Mouse (Mus musculus): Measurements from ENCODE around the gene Tomm40l.

Tomm40l gene

GRCm38 (mm10) chr1:171224857-171225256 lies 2.5 kb upstream of the Tomm40l start, which contains the start of gene Apoa2:
Gene Apoa2 (plus strand): TSS chr1:171225054.
- no peak for DNase-seq (ENCODE audit: low spot score)

DNA sequence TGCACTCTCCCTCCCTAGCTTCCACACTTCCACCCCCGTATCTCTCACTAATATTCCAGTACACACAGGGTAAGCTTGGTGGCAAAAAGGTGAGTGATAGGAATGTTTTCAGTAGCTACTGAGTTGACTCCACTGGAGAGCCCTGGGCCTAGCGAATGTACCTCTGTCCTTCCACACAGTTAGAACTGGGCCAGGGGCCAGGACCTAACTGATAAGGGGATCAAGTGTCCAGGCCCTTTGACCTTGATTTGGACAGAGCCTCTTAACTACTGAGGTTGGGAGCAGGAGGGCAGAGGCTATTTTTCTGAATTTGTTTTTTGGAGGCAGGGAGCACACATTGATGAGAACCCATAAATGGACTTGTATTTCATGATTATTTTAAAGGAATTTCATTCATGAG lies 1.5 kb upstream of the Tomm40l start:
- no peak for DNase-seq (ENCODE audit: low spot score)

DNA sequence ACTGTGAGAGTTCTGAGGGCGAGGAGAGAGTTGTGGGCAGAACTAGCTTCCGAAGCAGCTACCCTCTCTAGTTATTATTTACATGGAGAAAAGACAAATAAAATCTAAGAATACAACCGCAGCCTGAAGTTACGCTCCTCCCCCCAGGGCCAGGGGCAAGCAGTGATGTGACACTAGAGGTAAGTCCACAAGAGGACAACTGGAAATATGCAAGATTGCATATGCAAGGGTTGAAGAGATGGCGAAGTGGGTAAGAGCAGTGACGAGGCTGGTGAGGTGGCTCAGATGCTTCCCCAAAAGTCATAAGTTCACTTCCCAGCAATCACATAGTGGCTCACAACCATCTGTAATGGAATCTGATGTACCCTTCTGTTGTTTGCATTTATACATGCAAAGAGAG lies 854 bp upstream of the Tomm40l start:
- DNase-seq (ENCODE audit: low spot score): no peak

DNA sequence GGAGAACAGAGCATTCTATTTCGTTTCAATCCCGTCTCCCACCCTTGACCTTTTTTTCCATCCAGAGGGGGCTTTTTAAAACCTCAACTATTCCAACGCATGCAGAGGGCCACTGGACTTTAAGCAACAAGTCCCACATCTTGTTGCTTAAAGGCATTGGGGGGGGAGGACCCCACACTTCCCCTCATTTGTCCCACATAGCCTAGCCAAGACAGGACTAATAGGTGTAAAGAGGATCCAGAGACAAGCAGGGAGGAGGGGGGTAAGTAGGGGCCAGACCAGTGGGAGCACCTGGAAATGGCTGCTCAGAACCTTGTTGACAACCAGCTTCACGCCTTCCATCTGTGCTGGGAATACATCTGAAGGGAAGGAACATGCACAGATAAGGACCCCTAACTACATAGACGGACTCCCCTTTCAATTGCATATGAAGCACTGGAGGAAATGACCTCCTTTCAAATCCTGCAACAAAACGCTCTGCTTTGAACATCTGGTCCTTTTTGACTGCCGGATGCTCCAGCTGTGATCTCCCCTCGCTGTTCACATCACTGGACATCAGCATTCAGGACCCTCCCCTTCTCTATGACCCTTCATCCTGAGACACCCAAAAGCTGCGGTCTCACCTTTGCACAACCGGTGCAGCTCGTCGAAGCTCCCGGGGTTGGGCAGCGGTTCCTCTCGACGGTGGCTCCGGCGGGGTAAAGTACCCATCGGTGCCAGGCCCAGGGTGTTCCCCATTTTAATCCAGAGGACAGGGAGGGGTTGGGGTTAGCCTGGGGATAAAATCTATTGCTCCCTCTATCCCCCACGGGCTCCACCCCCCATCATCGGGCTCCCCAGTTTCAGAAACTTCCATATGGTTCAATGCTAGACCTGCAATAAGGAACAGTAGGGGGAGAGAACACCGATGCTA lies 777 bp downstream of the Tomm40l start:
- DNase-seq (ENCODE audit: low spot score): no peak

- peak; percentile 57 for DNase-seq (ENCODE audit: low spot score)
Observed at GRCm38 (mm10) chr1:171220871-171221270, 1.4 kb downstream of the Tomm40l start.

- DNase-seq (ENCODE audit: low spot score): no peak
Observed at GRCm38 (mm10) chr1:171216241-171216955, 5.9 kb downstream of the Tomm40l start.

DNA sequence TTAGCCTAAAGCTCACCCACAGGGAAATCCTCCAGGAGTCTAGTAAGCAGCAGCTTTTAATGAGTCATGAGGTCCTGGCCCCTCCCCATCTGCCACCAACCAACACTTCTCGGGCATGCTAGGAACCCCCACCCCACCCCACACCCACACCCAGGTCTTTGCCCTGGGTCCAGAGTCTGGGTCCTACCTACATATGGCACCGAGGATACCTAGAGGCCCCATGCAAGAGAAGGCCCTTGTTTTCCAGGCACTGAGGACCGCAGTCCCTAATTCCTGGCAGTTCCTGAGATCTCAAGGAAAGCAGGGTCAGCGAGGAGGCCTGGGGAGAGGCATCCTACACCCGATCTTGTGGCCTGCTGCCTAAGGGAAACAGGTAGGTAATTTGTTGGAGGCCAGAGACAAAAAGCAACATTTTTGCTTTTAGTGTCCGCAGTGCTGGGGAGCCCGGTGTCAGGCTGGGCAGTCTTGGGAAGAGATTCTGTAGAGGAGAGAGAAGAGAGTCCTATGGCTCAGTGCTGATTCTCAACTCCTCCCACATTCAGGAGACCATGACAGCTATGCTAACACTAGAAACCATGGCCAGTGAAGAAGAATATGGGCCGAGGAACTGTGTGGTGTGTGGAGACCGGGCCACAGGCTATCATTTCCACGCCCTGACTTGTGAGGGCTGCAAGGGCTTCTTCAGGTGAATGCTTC lies 8.4 kb downstream of the Tomm40l start, which contains the start of gene Nr1i3:
Gene Nr1i3 (plus strand): TSS at position 170 of the 696 bp plus-strand sequence.
- no peak for DNase-seq (ENCODE audit: low spot score)

- DNase-seq (ENCODE audit: low spot score): no peak
Observed at GRCm38 (mm10) chr1:171212854-171213253, 9.5 kb downstream of the Tomm40l start.

DNA sequence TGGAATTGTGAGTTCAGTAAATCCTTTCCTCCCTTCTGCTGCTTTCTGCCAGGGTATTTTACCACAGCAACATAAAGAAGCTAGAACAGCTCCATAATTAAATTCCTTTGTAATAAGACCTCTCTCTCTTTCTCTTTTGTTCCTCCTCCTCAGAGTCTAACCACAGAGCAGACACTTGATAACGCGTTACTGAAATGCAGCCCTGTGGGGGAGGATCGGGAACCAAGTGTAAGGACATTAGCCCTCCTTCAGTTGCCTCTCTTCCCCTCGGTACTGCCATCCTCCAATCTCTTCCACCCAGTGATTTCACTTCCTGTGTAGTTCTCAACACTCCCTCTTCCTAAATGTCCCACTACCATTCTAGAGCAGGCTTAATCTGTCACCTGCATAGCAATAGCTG lies 12.9 kb downstream of the Tomm40l start:
- DNase-seq (ENCODE audit: low spot score): no peak

- DNase-seq (ENCODE audit: low spot score): no peak
Observed at GRCm38 (mm10) chr1:171205704-171206493, 16.4 kb downstream of the Tomm40l start.

DNA sequence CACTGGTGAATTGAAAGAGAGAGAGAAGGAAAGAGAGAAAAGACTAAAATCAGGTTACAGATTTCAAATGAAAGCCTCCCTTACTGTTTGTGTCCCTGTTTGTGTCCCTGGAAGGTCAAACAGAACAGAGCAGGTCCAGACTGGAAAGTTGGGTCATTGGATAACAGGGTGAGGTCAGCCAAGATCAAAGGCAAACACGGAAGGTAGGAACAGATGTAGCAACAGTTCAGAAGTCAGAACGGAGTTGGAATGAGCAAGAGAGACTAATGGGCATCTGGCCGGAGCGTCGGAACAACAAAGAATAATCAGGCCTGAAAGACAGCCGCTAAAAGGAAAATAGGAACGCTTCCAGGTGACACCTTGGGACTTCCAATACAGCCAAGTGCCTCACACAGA lies 18.1 kb downstream of the Tomm40l start:
- DNase-seq (ENCODE audit: low spot score): no peak

DNA sequence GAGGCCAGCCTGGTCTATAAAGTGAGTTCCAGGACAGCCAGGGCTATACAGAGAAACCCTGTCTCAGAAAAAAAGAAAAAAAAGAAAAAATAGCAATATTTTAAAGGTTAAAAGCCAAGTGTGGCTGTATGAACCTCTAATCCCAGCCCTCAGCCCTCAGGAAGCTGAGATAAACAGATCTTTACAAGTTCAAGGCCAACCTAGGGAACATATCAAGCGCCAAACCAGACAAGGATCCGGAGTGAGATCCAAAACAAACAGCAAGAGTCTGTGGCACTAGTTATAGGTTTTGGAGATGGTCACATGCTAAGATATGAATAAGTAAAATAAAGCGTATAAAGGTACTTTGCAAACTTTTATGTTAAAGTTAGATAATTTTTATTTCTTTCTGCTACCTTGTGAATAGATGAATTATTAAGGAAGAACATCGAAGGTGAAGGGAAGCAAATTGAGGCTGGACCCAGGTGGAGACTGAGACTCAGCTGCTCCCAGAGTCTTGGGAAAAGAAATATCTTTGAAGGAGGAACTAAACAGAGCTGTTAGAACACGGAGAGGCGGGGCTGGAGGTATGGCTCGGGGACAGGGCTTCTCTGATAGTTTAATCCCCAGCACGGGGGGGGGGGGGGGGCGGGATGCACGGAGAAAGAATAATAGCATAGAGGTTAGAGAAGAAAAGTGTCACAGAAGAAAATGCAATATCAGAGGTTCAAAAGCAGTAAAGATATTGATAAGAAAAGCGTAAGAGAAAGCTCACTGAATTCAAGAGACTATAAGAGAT lies 18.7 kb downstream of the Tomm40l start:
- no peak for DNase-seq (ENCODE audit: low spot score)

DNA sequence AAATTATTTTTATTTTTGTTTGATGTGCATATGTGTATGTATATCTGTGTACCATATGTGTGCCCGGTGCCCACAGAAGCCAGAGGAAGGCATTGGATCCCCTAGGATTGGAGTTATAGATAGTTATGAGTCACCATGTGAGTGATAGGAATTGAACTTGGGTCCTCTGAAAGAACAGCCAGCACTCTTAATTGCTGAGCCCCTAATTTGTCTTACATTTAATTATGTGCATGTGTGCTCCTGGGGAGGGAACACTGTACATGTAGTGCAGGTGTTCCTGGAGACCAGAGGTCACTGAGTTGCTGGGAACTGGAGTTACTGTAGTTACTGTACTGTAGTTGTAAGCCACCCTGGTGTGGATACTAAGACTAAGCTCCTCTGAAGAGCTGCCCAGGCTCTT lies 21.5 kb downstream of the Tomm40l start:
- no peak for DNase-seq (ENCODE audit: low spot score)

DNA sequence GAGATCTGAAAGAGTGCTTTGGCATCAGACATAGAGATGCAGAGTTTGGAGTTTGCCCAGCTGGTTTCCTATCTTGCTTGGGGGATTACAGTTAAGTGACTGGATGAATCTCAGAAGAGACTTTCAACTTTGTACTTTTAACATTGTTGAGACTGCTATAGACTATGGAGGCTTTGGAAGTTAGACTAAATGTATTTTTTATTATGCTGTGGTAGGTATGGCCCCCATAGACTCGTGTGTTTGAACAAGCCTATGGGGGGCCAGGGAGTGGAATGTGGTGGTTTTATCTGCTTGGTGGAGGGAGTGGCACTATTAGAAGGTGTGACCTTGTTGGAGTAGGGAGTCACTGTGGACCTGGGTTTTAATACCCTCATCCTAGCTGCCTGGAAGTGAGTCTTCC lies 22.8 kb downstream of the Tomm40l start:
- no peak for DNase-seq (ENCODE audit: low spot score)

DNA sequence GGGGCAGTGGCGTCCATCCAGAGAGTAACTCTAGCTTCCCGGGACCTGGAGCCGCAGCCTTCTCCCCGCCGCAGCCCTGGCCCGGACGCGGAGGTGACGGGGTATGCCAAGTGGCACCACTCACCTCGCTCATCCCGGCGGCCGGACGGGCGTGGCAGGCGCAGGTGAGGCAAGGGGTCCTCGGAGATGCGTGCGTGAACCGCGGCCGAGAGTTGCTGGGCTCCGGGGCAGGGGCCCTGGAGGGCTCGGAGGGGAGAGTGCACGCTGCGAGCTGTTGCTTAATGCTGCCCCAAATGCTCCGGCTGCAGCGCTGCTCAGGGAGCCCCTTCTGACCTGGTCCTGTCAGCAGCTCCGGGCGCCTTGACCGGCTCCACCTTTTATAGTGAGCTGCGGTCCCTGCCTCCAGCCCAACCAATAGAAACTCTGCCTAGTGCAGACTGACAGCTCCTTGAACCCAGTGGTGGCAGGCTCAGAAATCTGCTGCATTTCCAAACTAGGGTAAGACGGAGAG lies 26.4 kb downstream of the Tomm40l start, which contains the start of gene Pcp4l1:
Gene Pcp4l1 (minus strand): TSS at position 382 of the 511 bp plus-strand sequence.
- no peak for DNase-seq (ENCODE audit: low spot score)

GRCm38 (mm10) chr1:171195046-171195822 lies 27.1 kb downstream of the Tomm40l start:
- no peak for DNase-seq (ENCODE audit: low spot score)

GRCm38 (mm10) chr1:171193911-171194830 lies 28.1 kb downstream of the Tomm40l start:
- no peak for DNase-seq (ENCODE audit: low spot score)

- DNase-seq (ENCODE audit: low spot score): no peak
Observed at GRCm38 (mm10) chr1:171193093-171193840, 29.0 kb downstream of the Tomm40l start.

Measured in ovary, postnatal 10 days (tissue).